Mouse (Mus musculus): Measurements from ENCODE around the gene Ccdc39.
A peak's percentile ranks its signal among the peaks of the same experiment; 100 is the strongest.

The Ccdc39 gene

DNA sequence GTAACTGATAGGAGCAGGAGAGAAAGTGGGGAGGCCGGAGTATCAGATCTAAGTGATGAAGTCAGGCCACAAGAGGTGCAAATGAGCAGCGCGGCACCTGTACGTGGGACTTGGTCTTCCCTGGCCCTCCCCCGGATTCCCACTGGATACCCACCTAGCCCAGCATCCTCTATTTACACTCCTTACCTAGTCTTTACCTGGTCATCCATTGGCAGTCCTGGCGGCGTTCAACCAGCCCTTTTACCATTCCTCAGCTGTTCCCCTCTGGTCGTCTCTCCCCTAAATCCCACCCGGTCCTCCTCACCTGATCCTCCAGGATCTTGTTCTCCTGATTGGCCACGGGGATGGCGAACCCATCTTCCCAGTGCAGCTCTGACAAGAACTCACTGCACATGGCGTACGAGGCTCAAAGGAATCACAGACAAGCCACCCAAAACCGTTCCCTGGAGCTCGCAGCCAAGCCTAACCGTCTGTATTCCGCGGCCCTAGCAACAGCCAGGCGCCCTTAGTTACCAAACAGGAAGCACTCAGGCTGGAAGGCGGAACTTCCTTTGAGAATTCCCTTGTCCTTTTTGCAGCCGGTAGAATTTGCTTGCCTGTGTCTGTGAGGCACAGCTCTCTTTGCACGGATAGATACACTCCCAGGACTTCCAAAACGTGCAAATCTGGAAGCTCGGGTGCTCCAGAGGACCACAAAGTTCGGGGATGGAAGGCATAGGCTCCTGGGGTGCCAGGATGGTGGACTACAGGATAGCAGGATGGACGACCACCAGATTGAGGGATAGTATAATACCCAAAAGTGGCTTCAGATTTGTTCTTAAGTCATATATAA, at the start of gene Ccdc39:
TSS of gene Ccdc39 (minus strand) at position 510 of the 832 bp plus-strand sequence.
- peak; percentile 59 for DNase-seq (ENCODE audit: low read depth)

DNA sequence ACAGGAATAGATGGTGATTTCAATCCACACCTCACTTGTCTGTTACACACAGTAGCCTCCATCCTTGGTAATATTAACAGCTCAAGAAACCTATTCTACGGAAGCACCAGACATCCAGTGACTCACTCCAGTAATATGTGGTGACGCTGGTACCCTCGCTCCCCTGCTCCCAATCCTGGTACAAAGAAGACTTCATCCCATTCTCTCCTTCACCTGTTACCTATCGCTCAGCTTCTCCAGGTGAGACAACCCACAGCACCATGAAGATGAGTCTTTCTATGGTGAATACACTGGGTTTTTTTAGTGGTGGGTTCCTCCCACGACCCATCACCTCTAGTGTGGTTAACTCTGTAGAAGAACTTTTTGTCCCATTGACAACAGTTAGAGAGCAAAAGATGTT, 49.3 kb upstream of the Ccdc39 start:
- DNase-seq (ENCODE audit: low read depth): no peak

DNA sequence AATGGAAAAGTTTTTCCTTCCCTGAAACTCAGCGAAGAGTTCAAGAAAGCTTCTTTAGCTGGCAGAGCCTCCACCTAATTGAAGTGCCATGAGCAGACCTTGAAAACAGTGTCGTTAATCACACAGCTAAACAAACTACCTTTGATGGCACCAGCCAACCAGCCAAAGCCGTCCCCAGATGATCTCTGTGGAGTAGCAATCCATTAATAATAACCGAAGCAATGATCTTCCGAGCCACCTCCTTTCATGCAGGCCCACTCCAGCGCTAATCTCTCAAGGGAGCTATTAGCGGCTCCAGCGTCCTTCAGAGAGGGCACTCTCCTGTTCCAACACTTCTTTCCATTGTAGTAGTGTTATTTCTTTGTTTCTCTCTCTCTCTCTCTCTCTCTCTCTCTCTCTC, 43.3 kb upstream of the Ccdc39 start:
- no peak for DNase-seq (ENCODE audit: low read depth)

DNA sequence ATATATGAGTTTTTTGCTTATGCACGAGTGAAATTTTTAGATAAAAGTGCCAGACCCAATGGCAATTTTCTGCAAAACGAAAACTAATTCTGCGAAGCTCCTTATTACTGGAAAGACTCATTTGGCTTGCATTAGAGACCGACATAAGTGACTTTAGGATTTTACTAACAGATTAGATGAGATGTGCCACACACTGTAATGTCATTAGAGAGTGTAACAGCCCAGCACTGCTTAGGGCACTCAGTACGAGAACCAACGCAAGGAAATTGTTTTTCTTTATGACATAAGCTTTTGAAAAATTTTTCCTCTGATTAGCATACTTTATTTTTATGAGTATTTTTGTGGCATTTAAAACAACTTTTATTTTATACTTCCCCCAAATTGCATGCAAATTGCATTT, 39.0 kb upstream of the Ccdc39 start:
- no peak for DNase-seq (ENCODE audit: low read depth)

DNA sequence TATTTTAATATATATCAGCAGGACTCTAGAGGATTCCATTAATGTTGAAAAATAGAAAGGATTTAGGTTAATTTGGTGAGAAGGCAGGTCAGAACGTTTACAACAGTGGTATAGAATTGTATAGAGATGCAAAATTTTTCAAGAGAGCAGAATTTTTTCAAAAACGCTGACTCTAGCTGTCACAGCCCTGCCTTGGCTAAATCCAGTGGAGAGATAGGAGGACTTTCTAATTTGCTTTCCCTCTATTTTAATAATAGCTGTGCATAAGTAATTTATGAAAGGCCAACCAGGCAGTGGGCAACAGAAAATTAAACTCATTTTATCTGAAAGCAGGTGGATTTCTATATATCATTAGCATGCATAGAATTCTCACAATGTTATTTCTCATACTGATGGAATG, 38.6 kb upstream of the Ccdc39 start:
- no peak for DNase-seq (ENCODE audit: low read depth)

GRCm38 (mm10) chr3:33878661-33879060, 34.6 kb upstream of the Ccdc39 start:
- no peak for DNase-seq (ENCODE audit: low read depth)

- DNase-seq (ENCODE audit: low read depth): no peak
Measured at GRCm38 (mm10) chr3:33874456-33875286, 30.6 kb upstream of the Ccdc39 start.

DNA sequence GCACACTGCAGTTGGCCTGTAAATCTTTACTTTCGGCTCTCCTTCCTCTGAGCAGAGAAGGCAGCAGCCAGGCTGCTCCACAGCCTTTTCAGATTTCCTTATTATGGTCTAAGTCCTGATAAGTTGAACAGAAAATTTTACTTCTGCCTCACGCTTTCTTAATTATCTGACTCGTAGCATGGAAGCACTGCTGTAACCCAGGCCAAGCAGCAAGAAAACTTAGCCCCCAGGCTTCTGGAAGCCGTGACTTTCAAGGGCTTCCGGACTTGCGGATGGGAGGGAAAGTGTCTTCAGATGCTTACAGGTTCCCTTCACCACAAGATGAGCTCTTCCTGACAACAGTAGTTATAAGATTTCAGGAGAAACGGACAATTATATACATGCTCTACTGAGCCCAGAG, 29.7 kb upstream of the Ccdc39 start:
- no peak for DNase-seq (ENCODE audit: low read depth)

- DNase-seq (ENCODE audit: low read depth): no peak
Measured at GRCm38 (mm10) chr3:33873366-33873765, 29.3 kb upstream of the Ccdc39 start.

DNA sequence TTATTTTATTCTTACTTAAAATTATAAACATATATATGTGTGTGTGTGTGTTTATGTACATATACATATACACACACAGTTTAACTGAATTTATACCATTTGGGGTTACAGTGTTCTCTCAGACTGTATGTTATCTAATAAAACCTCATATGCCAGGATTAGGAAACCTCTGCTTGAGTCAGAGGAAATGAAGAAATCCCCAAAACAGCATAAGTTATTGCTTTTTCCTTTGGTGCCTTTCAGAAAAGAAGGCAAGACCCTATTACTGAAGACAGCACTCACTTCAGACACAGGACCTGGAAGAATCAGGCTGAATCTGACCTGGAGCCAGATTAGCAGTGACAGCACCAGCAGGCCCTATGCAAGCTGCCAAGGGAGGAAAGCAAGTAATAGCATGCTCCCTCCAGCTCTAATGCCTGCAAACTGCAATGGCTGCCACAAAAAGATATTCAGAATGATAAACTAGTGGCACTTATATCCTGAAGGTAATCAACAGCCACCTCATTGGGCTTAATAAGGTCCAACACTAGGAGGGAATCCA, 20.0 kb upstream of the Ccdc39 start:
- DNase-seq (ENCODE audit: low read depth): no peak

- DNase-seq (ENCODE audit: low read depth): no peak
Measured at GRCm38 (mm10) chr3:33858939-33859338, 14.8 kb upstream of the Ccdc39 start.

DNA sequence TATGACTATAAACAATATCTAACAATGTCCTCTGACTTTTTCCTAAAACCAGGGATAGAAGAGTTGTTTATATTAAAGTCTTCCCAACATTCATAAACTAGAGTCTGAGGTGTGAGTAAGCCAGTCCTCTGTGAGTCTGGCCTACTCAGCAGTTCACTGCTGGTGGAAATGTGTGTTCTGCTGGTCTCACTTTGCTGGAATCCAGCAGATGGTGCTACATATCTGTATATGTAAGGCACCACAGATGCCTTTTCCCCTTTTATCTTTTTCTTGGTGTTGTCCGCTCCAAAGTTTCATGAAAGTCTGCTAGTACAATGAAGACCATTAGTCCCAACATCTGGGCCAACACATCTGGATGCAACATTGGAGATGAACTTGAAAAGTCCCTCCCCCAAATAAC, 9.0 kb upstream of the Ccdc39 start:
- no peak for DNase-seq (ENCODE audit: low read depth)

GRCm38 (mm10) chr3:33850856-33851255, 6.7 kb upstream of the Ccdc39 start:
- no peak for DNase-seq (ENCODE audit: low read depth)

DNA sequence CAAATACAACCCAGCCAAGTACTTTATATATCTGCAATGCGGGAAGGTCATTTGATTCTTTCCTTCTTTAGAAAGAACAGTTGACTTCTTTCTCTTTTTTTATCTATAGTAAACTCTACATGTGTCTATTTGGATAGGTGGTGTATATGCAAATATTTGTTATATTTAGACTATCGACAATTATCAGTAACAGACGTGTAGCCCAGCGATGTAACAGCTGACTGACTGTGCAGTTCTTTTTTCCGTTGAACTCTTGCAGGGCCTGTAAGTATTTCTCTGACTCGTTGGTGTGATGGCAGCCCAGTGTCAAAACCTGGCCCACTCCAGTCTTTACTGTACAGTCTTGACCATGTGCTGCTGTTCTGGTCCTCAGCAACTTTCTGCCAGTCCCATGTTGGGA, 2.5 kb upstream of the Ccdc39 start:
- DNase-seq (ENCODE audit: low read depth): no peak

DNA sequence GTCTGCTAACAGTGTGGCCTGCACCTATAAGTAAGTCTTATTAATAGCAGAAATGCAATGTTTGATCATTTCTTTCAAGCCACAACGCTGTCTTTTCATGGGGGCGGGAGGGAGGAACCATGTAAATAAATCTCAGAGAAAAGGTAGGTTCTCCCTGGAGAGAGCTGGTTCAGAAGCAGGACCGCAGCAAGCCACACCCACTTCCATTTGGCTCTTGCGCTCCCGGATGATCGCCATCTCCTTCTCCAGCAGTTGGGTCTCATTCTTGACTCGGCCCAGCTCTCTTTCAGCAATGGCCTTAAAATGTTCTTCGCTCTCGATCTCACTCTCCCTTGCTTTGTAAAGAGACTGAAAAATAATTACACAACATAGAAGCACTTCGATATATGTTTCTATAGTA, 5.2 kb downstream of the Ccdc39 start:
- no peak for DNase-seq (ENCODE audit: low read depth)

- DNase-seq (ENCODE audit: low read depth): no peak
Measured at GRCm38 (mm10) chr3:33836576-33836975, 7.5 kb downstream of the Ccdc39 start.

GRCm38 (mm10) chr3:33832351-33832750, 11.8 kb downstream of the Ccdc39 start:
- no peak for DNase-seq (ENCODE audit: low read depth)

DNA sequence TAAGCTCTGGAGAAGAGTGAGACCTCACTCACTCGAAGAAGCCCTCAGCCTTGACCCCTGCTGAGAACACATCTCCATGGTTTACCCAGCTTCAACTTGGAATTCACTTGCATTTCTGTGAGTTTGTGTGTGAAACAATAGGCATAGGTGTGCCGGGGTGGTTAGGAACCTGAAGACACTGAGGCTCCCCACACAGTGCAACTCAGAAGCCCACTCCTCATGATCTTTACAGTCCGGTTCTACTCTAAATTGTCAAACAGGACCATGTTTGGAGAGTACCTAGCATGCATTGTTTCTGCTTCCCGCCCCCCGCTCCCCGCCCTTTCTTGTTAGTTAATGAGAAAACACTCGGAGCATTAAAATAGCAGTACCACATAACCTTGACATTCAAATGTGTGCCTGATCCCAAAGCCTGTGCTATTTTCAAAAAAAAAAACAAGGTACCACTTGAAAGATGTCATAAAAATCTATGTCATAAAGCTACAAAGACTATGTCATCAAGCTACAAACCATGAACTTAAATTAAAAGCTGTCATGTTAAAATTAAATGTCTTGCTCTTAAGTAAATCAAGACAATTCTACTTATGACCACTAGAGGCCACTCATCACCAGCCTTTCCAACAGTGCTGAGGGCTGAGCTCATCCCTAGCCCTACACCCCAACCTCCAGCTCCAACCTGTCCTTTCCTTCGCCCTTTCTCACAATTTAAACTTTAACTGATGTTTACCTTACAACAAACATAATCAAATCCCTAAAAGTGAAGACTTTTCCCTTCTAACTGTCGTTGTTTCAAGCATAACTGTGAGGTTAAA, 19.8 kb downstream of the Ccdc39 start:
- DNase-seq (ENCODE audit: low read depth): peak; percentile 62

GRCm38 (mm10) chr3:33807151-33807550, 37.0 kb downstream of the Ccdc39 start:
- DNase-seq (ENCODE audit: low read depth): no peak

GRCm38 (mm10) chr3:33800513-33800820, 43.6 kb downstream of the Ccdc39 start:
- DNase-seq (ENCODE audit: low read depth): no peak

DNA sequence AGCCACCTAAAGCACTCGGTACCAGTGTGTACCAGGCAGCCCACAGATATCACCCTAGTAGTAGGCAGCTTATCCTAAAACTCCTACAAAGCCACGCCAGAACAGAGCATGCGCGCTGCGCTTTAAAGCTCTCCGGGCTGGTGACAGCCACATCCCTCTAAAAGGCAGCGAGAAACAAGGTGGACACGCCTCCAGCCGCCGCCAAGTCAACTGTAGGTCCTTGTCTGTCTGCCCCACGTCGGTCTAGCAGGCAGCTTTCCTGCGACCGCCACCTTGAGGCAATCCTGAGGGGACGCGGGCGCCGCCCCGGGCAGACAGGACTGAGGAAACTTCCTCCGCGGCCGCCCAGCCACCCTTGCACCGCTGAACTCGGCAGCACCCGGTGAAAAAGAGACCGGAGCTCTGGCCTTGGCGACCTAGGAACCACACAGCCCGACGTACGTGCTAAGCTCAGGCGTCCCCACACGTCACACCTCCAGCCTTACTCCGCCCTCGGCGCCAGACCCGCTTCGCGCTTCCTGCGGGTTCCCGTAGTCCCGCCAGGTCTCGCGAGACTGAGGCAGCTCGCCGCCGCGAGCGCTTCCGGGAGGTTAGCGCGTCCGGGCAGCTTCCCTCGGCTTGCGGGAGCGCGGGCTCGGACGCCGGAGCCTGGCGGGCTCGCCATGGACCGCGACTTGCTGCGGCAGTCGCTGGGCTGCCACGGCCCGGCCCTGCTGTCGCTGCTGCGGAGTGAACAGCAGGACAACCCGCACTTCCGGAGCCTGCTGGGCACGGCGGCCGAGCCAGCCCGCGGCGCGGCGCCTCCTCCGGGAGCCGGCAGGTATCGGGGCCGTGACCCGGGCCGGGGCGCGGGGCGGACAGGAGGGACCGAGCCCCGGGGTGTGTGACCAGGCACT, 44.2 kb downstream of the Ccdc39 start, which contains the start of gene Ttc14:
TSS of gene Ttc14 (plus strand) at position 216 of the 896 bp plus-strand sequence.
- peak; percentile 98 for DNase-seq (ENCODE audit: low read depth)

All from induced T-regulatory cell, adult 2 months (primary cell).